Mouse (Mus musculus) neural tube, embryonic 12.5 days (tissue): ENCODE measurements around the gene Hist1h2an. TPM values are rescaled to one million over a fixed set of nuclear protein-coding genes. Genes with fewer than 3 reads are reported as not detected.
A peak's percentile ranks its signal among the peaks of the same experiment; 100 is the strongest.
"Not testable (repeated sequence)": the region's sequence is repeated elsewhere in the genome, so short reads cannot be mapped to it uniquely, and the experiment has no call there.

ENCODE experiments used
- ATAC-seq: fragments of 200-750 bp; cut with Nextera tagmentation; 2 replicates; pipeline ENCODE4 v1.8.0; 2017; ENCODE audit warnings: low read depth, mild to moderate bottlenecking, moderate TSS enrichment, moderate library complexity; ENCODE audit not compliant: low FRiP score
- H3K27ac ChIP-seq: fragments of 300-500 bp; sonication (generic); 2 replicates; pipeline ENCODE4 v1.5.1; 2016
- H3K27me3 ChIP-seq: fragments of 300-500 bp; sonication (generic); replicated peaks from 2 replicates; pipeline ENCODE4 v1.6.1; 2016; ENCODE audit warnings: mild to moderate bottlenecking
- H3K36me3 ChIP-seq: fragments of 300-500 bp; sonication (generic); 2 replicates; pipeline ENCODE4 v1.6.1; 2016; ENCODE audit warnings: mild to moderate bottlenecking
- H3K4me1 ChIP-seq: fragments of 300-500 bp; sonication (generic); 2 replicates; pipeline ENCODE4 v1.6.1; 2016
- H3K4me2 ChIP-seq: fragments of 300-500 bp; sonication (generic); replicated peaks from 2 replicates; pipeline ENCODE4 v1.6.1; 2016; ENCODE audit warnings: mild to moderate bottlenecking
- H3K4me3 ChIP-seq: fragments of 300-500 bp; sonication (generic); 2 replicates; pipeline ENCODE4 v1.5.1; 2016
- H3K9ac ChIP-seq: fragments of 300-500 bp; sonication (generic); 2 replicates; pipeline ENCODE4 v1.6.1; 2016; ENCODE audit warnings: mild to moderate bottlenecking
- H3K9me3 ChIP-seq: fragments of 300-500 bp; sonication (generic); 2 replicates; pipeline ENCODE4 v1.6.1; 2016; ENCODE audit warnings: mild to moderate bottlenecking
- WGBS: fragments of 180-500 bp; shearing (Covaris S2); methylation state at CpG from one replicate; pipeline ENCODE4 v1.1.7; 2016; 5-methylcytosine and 5-hydroxymethylcytosine counted together
- polyA plus RNA-seq: library from polyadenylated mRNA; unstranded; fragments of >200 nt; fragmentation: Nextera tagmentation; extraction: Ambion mirVana; gene quantifications from 2 replicates; pipeline ENCODE4 v1.2.1, GENCODE M21; 2016

Gene Hist1h2an
- polyA plus RNA-seq, 1 experiment from 2014 or later: 7.9 TPM

DNA sequence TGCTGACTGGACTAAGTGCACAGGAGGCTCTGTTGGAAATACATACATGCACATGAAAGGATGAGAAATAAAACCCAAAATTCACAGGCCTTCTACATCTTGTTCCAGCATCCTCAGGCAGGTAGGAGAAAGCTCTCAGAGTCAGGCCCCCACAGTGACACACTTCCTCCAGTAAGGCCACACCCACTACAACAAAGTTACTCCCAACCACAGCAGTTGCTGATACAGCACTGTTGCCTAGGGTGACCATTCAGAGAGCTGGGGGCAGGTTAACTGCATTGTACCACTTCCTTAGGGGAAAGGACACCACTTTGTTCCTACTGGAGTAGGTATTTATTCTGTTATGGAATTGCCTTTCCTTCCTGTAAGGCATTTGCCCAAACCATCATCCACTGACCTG lies 10.1 kb upstream of the Hist1h2an start:
- not testable (repeated sequence) for H3K9me3 ChIP-seq, ATAC-seq, H3K4me3 ChIP-seq, H3K36me3 ChIP-seq, H3K9ac ChIP-seq, H3K4me1 ChIP-seq, H3K27ac ChIP-seq, H3K27me3 ChIP-seq, H3K4me2 ChIP-seq

DNA sequence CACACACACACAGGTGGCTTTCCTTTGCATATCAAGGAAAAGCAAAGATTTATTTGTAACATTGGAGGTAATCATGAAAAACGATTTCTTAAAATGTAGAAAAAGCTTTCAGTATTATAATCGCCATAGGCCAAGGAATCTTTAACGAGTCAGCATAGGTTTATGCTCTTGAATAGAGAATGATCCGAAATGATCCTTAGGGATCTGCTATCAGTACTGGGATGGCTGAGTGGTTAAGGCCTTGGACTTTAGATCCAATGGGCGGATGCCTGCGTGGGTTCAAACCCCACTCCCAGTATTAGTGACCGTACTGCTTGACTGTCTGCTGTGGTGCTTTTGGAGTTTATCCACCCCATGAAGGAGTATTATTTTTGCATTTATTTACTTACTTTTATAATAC lies 8.6 kb upstream of the Hist1h2an start:
- Histone ChIP-seq H3K27me3 (no peaks in the 10 kb centered on the region), H3K9ac (no peak overlapping the region), H3K9me3 (no peaks in the 10 kb centered on the region), H3K27ac (no peak overlapping the region), H3K4me2 (no peak overlapping the region), H3K36me3 (no peaks in the 10 kb centered on the region), H3K4me1 (peaks cover 5% of the 10 kb centered on the region; the same call in 1 of the 2 replicates), H3K4me3 (no peak overlapping the region)
- 93% methylated on average over 7 of the region's 7 CpGs for WGBS
- ATAC-seq: no peak

DNA sequence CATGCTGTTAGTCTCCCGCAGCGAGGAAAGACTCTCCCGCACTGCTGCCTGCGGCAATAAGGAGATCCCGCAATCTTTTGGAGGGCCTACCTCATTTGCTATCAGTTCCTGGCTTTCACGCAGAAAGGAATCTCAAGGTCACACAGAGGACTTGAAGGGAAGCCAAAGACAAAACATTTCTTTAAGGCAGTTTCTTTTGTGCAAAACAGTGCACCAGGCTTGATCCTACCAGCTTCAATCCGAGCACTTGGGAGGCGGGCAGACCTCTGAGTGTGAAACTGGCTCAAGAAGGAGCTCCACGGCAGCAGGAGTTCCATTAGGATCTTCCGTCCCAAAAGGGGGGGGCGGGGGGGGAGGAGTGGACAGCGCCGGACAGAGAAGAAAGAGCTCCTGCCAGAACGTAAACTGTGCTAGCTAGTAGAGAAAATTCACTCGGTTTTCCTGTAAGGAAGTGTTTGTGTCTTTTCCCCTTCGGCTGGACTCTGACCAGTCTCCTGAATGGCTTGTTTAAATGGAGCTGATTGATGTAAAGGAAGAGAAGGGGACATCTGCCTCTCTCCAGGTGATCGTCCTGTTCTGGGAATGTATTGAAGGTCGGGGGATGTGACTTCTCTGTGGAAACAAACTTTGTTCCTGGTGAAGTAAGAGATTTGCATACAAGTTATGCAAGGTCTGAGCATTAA lies 3.7 kb upstream of the Hist1h2an start:
- Histone ChIP-seq H3K9ac (0 out of 2 replicates have a peak overlapping the region, but pooled peaks have one; percentile 35), H3K4me2 (peak overlapping the region; percentile 49), H3K4me1 (peaks cover 16% of the 10 kb centered on the region), H3K27ac (no peak overlapping the region), H3K36me3 (no peaks in the 10 kb centered on the region), H3K27me3 (no peaks in the 10 kb centered on the region), H3K4me3 (no peak overlapping the region), H3K9me3 (no peaks in the 10 kb centered on the region)
- ATAC-seq: no peak
- 5% methylated on average over 18 of the region's 18 CpGs for WGBS

DNA sequence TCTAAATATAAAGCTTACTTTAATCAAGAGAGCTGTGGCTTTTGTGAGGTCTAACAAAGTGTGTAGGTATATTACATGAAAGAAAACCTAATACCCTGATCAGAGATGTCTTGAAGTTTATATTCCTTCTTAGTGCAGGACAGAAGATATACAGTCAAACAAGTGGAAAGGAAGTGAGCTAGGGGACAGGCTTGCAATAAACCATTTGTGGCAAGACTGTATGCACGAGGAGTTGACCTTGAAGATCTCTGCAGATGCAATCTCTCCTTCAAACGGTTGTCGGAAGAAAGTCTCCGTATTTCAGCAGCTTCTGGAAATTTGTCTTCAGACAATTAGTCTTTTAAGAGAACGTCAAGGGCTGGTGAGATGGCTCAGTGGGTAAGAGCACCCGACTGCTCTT lies 2.9 kb upstream of the Hist1h2an start:
- 57% methylated on average over 6 of the region's 6 CpGs for WGBS
- no peak for ATAC-seq

DNA sequence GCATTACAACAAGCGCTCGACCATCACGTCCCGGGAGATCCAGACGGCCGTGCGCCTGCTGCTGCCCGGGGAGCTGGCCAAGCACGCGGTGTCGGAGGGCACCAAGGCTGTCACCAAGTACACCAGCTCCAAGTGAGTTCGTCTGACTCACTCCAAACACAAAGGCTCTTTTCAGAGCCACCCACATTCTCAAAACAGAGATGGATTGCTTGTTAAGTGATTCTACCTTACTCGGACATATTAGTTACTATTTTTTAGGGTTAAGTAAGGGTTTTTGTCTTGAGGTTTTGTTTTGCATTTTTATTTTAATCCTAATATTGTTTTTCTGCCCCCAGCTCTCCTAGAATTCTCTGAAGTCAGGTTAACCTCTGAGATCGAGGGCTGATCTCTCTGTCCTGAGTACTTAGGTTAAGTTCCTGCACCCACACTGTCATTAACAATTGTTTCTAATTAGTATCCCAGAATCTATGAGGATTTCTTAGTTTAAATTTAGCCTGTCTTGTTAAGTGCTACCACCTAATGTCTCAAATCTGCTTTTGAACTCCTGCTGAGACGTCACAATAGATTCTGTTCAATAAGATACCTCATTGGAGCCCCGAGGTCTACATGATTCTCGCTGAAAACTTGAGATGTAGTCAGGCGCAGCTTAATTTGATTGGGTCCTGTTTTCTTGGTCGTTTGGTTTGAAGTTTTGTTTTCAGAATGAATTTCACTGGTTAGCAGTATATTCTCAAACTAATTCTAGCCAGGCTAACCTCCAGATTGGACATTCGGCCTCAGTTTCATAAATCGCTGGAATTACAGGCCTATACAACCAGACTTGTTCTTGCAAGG lies 959 bp upstream of the Hist1h2an start:
- Histone ChIP-seq H3K9me3 (no peaks in the 10 kb centered on the region), H3K36me3 (no peaks in the 10 kb centered on the region)
- 10% methylated on average over 16 of the region's 21 CpGs for WGBS

More for the DNA sequence above, 2.9 kb upstream of the Hist1h2an start:
- no peaks in the 10 kb centered on the region for H3K27me3 ChIP-seq
- no peak overlapping the region for H3K27ac ChIP-seq
- no peak overlapping the region for H3K4me3 ChIP-seq
- H3K36me3 ChIP-seq: no peaks in the 10 kb centered on the region
- peaks cover 16% of the 10 kb centered on the region for H3K4me1 ChIP-seq
- H3K9me3 ChIP-seq: no peaks in the 10 kb centered on the region
- no peak overlapping the region for H3K4me2 ChIP-seq
- H3K9ac ChIP-seq: no peak overlapping the region

DNA sequence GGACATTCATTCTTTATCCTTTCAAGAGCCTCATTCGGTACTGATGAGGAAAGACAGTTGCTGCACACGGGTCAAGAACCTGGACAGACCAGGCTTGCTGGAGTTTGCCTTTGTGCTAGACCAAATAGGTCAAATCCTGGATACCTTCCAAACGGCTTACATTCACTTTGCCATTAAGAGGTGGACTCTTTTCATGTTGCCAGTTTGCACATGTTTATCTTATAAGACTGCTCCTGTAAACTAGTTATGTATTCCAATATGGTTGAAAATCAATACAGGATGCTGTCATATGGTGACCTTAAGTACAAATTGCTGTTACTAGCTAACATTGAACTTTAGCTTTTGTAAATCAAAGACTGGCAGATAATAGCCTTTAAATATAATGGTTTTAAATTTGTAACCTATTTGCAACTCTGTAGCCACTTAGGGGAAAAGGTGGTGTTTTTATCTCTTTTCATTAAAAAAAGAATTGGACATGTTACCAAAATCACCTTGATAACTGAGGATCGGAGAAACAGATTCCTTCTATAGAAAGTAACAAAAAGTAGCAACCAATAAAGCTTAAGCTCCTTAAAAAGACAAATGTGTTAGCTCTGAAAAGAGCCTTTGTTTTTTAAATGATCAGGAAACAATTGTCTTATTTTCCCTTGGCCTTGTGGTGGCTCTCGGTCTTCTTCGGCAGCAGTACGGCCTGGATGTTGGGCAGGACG lies 674 bp downstream of the Hist1h2an start:
- no peaks in the 10 kb centered on the region for H3K27me3 ChIP-seq
- ATAC-seq: no peak
- H3K4me1 ChIP-seq: peaks cover 30% of the 10 kb centered on the region
- WGBS: 4% methylated on average over 8 of the region's 8 CpGs
- H3K4me2 ChIP-seq: peak overlapping the region; percentile 57
- 0 out of 2 replicates have a peak overlapping the region, but pooled peaks have one; percentile 16 for H3K27ac ChIP-seq
- peak overlapping the region; percentile 44; the same call in 1 of the 2 replicates for H3K9ac ChIP-seq
- no peaks in the 10 kb centered on the region for H3K36me3 ChIP-seq
- H3K4me3 ChIP-seq: peak overlapping the region; percentile 29
- H3K9me3 ChIP-seq: no peaks in the 10 kb centered on the region

More for the DNA sequence above, 959 bp upstream of the Hist1h2an start:
- no peaks in the 10 kb centered on the region for H3K27me3 ChIP-seq
- H3K4me2 ChIP-seq: peak overlapping the region; percentile 56
- peak overlapping the region; percentile 40; the same call in 1 of the 2 replicates for H3K9ac ChIP-seq
- peaks cover 24% of the 10 kb centered on the region for H3K4me1 ChIP-seq
- peak; percentile 46 for ATAC-seq
- H3K4me3 ChIP-seq: peak overlapping the region; percentile 13; the same call in 1 of the 2 replicates
- H3K27ac ChIP-seq: no peak overlapping the region; the same call in 1 of the 2 replicates

DNA sequence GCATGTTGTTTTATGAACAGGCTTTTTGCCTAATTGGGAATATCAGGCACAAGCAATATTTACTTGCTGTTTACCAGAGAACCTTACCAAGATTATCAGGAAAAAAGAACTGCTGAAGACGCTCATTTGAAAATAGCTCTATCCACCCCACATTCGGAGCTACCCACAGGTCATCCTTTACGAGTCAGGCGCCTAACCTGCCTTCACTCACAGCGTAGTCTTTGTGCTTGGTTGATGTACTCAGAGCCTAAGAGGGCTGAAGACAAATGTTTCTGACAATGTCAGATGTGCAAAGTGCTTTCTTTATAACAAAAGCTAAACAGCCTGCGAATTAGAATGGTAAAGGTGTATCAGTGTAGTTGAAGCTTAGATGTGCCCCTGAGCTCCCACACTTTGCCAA lies 2.7 kb downstream of the Hist1h2an start:
- H3K27ac ChIP-seq: peak overlapping the region; percentile 15; the same call in 1 of the 2 replicates

DNA sequence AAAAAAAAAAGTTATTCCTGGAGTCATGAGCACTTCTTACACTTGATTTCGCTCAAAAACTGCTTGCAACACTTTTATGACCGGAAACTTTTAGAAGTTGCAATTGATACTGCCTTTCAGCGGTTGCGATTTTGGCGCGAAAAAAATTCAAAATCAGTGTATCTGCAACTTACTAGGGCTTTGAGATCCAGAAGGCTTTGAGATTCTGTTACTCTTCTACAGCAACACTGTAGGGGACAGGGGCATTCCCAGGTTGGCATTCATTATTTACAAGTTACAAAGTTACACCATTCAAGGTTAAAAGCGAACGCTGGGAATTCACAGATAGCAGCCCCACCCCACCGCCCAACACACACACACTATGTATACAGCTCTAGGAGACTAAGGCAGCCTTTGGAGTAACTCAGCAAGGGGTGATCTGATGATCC lies 3.3 kb downstream of the Hist1h2an start:
- H3K27me3 ChIP-seq: no peaks in the 10 kb centered on the region
- WGBS: 2% methylated on average over 9 of the region's 9 CpGs
- no peak for ATAC-seq
- H3K36me3 ChIP-seq: no peaks in the 10 kb centered on the region
- peak overlapping the region; percentile 11 for H3K4me3 ChIP-seq
- H3K27ac ChIP-seq: 0 out of 2 replicates have a peak overlapping the region, but pooled peaks have one; percentile 15
- H3K9me3 ChIP-seq: no peaks in the 10 kb centered on the region
- peak overlapping the region; percentile 69 for H3K4me2 ChIP-seq
- H3K9ac ChIP-seq: peak overlapping the region; percentile 26
- H3K4me1 ChIP-seq: peaks cover 37% of the 10 kb centered on the region

More for the DNA sequence above, 2.7 kb downstream of the Hist1h2an start:
- Histone ChIP-seq H3K4me1 (peaks cover 37% of the 10 kb centered on the region), H3K36me3 (no peaks in the 10 kb centered on the region), H3K9ac (0 out of 2 replicates have a peak overlapping the region, but pooled peaks have one; percentile 26), H3K4me3 (no peak overlapping the region), H3K27me3 (no peaks in the 10 kb centered on the region), H3K9me3 (no peaks in the 10 kb centered on the region), H3K4me2 (peak overlapping the region; percentile 69)
- no peak for ATAC-seq
- WGBS: 10% methylated on average over 6 of the region's 6 CpGs

DNA sequence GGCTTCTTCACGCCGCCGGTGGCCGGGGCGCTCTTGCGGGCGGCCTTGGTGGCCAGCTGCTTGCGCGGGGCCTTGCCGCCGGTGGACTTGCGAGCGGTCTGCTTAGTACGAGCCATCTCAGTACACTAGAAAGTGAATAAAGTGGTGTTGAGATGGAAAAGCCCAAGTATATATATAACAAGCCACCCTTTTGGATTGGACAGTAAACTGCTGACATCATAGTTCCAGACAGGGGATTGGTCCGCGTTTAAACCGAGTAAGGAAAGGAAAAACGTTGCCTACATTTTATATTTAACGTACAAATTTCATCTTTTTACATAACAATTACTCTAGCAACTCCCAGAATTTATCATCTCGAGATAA lies 3.8 kb downstream of the Hist1h2an start, which contains the start of gene Hist1h3i:
Hist1h3i (minus strand) TSS at position 116 of the 363 bp plus-strand sequence.
- Histone ChIP-seq H3K9ac (peak within 1 kb of the TSS; percentile 66), H3K36me3 (no peaks in the 10 kb centered on the region), H3K4me1 (peaks cover 36% of the 10 kb centered on the region), H3K4me2 (peak within 1 kb of the TSS; percentile 69), H3K4me3 (peak within 1 kb of the TSS; percentile 35), H3K27ac (peak within 1 kb of the TSS; percentile 64), H3K9me3 (no peaks in the 10 kb centered on the region), H3K27me3 (no peaks in the 10 kb centered on the region)
- under 1% methylated on average over 19 of the region's 20 CpGs for WGBS
- peak; percentile 63 for ATAC-seq

DNA sequence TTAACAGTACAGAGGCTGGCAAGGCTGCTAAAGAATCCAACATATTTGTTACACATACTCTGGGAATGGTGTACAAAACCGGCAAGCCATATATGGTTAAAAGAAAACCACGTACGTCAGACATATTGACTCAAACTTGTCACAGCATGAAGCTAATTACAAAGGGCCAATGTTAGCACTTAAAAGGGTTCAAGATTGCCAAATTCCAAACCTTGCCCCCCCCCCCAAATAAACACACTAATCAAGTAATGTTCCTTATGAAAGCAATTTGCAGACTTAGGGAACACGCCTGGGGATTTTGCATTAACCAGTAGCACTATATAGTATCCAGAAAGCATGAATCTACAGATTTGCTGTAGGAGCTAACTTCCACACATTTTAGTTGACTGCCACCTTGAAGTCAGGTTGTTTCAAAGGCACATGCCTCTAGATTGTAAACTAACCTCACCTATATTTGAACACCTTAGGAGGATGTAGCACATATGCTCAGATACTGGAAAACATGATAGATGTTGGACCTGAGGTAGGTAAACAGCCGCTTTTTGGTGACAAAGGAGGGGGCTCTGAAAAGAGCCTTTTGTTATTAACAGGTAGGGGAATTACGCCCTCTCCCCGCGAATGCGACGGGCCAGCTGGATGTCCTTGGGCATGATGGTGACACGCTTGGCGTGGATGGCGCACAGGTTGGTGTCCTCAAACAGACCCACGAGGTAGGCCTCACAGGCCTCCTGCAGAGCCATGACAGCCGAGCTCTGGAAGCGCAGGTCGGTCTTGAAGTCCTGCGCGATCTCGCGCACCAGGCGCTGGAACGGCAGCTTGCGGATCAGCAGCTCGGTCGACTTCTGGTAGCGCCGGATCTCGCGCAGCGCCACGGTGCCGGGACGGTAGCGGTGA lies 4.4 kb downstream of the Hist1h2an start:
- Histone ChIP-seq H3K4me1 (peaks cover 32% of the 10 kb centered on the region), H3K4me3 (peak overlapping the region; percentile 35), H3K9ac (peak overlapping the region; percentile 66), H3K4me2 (peak overlapping the region; percentile 69), H3K27ac (peak overlapping the region; percentile 64)
- not testable (repeated sequence) for H3K9me3 ChIP-seq, H3K27me3 ChIP-seq, ATAC-seq, H3K36me3 ChIP-seq
- 1% methylated on average over 14 of the region's 35 CpGs for WGBS

DNA sequence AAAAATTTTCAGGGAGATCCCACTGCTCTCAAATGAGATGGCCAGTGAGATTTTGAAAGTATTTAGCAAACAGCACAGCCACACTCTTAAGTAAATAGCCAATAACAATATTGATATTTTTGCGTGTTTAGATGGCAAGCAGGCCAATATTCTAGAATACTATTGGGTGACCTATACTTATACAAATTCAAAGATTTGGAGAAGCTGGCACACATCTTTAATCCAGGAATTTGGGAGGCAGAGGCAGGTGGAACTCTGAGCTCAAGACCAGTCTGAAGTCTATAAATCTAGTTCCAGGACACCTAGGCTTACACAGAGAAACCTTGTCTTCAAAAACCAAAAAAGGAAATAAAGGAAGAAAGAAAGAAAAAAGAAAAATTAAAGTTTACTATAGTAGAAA lies 5.4 kb downstream of the Hist1h2an start:
- ATAC-seq: no peak
- no peak overlapping the region for H3K27ac ChIP-seq
- H3K4me2 ChIP-seq: no peak overlapping the region
- no peaks in the 10 kb centered on the region for H3K27me3 ChIP-seq
- H3K4me3 ChIP-seq: no peak overlapping the region
- no peaks in the 10 kb centered on the region for H3K9me3 ChIP-seq
- H3K4me1 ChIP-seq: peaks cover 32% of the 10 kb centered on the region
- WGBS: 93% methylated on average over 1 of the region's 1 CpGs
- H3K36me3 ChIP-seq: no peaks in the 10 kb centered on the region
- H3K9ac ChIP-seq: no peak overlapping the region
